Mouse (Mus musculus) monocyte, adult 5-6 weeks (primary cell): ENCODE results near the gene Bag3. TPM values are rescaled to one million over a fixed set of nuclear protein-coding genes. Genes with fewer than 3 reads are reported as not detected.
A peak's percentile ranks its signal among the peaks of the same experiment; 100 is the strongest.

Experiments used
- ATAC-seq: fragments of 153-309, 156-312 bp; replicated peaks from 2 replicates; pipeline ENCODE4 v1.8.0; 2017; ENCODE audit warnings: mild to moderate bottlenecking; ENCODE audit not compliant: low TSS enrichment, insufficient number of reproducible peaks, severe bottlenecking, poor library complexity, low FRiP score
- total RNA-seq: library from RNA; stranded (forward); fragments of 200-1000, 200-491, 200-594 nt; gene quantifications from 3 replicates; pipeline ENCODE4 v1.2.3, GENCODE M21; 2017

Bag3 gene
- total RNA-seq, 1 experiment from 2014 or later, result 19.5 TPM

- peak; percentile 55 for ATAC-seq
Observed at GRCm38 (mm10) chr7:128583213-128583948, 60.0 kb downstream of the Bag3 start.

DNA sequence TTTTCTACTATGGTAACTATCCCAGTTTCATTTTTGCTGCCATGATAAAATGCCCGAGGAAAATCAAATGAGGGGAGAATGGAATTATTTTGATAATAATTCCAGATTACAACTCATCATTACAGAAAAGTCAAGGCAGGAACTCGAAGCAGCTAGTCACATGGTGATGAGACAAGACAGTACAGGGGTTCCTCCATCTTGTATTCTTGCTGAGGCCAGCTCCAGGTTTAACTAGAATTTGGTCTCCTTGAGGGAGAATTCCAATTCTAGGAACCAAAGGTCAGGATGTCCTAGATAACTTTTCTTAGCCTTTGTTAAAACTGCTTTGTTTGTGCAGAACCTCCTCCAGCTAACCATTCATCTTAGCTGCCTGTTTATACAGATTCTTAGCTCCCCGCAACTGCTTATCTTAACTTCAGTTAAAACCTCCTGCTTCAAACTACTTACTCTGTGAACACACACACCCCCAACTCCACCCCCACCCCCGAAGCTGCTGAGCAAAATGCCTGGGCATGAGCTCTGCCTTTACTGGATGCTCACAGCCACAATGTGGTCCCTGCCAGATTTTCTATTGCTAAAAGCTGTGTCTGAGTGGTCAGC lies 64.0 kb downstream of the Bag3 start:
- no peak for ATAC-seq

- ATAC-seq, result no peak
Observed at GRCm38 (mm10) chr7:128591345-128592084, 68.1 kb downstream of the Bag3 start.

- ATAC-seq, result no peak
Observed at GRCm38 (mm10) chr7:128592118-128592935, 68.9 kb downstream of the Bag3 start.

- ATAC-seq, result no peak
Observed at GRCm38 (mm10) chr7:128592936-128593241, 69.5 kb downstream of the Bag3 start.

GRCm38 (mm10) chr7:128596274-128596673 lies 72.9 kb downstream of the Bag3 start:
- no peak for ATAC-seq

Other genes starting within 250 kb of the Bag3 start
- 6.9 to 17.5 TPM (median 8.1 TPM) in 3 replicates for gene BC017158, start 225.4 kb upstream of the Bag3 start, total RNA-seq
- gene Rgs10, start 104.9 kb upstream of the Bag3 start, total RNA-seq, result 46.9 to 71.7 TPM (median 48.9 TPM) in 3 replicates
- gene Tial1, start 61.9 kb upstream of the Bag3 start, total RNA-seq, result 63.4 to 120 TPM (median 63.6 TPM) in 3 replicates
- gene Inpp5f, start 87.7 kb downstream of the Bag3 start, total RNA-seq, result 69.6 to 105 TPM (median 77.1 TPM) in 3 replicates
- 50.6 to 82.0 TPM (median 62.4 TPM) in 3 replicates for gene Mcmbp, start 216.9 kb downstream of the Bag3 start, total RNA-seq
- 31.0 to 45.0 TPM (median 35.7 TPM) in 3 replicates for gene Sec23ip, start 221.3 kb downstream of the Bag3 start, total RNA-seq